Mouse (Mus musculus) heart, adult 10 weeks (tissue): ENCODE measurements around the gene A630076J17Rik. TPM values are rescaled to one million over a fixed set of nuclear protein-coding genes. Genes with fewer than 3 reads are reported as not detected.

ENCODE experiments used
- polyA plus RNA-seq: library from polyadenylated mRNA; stranded (reverse); fragments of 350-450 nt; fragmentation: Illumina TruSeq; extraction: RNeasy Lipid Tissue Mini Kit (QIAGEN cat#74804); gene quantifications from one replicate; pipeline ENCODE4 v1.2.3, GENCODE M21; 2014; ENCODE audit warnings: low read depth, low replicate concordance

The A630076J17Rik gene
- not detected for polyA plus RNA-seq

GRCm38 (mm10) chr3:107230527-107230926, at the start of gene A630076J17Rik:
TSS of gene A630076J17Rik (plus strand) at chr3:107230614.

GRCm38 (mm10) chr3:107182756-107183155, 47.7 kb upstream of the A630076J17Rik start, which contains the start of gene Kcna10:
TSS of gene Kcna10 (plus strand) at chr3:107183056.

GRCm38 (mm10) chr3:107221608-107222007, 8.8 kb upstream of the A630076J17Rik start, which contains the start of gene Cym:
TSS of gene Cym (minus strand) at chr3:107221732.

GRCm38 (mm10) chr3:107239607-107240006, 9.2 kb downstream of the A630076J17Rik start, which contains the start of gene Prok1:
TSS of gene Prok1 (minus strand) at chr3:107239707.

GRCm38 (mm10) chr3:107278479-107279269, 48.3 kb downstream of the A630076J17Rik start, which contains the start of gene Lamtor5:
TSS of gene Lamtor5 (plus strand) at chr3:107278858.

Other genes starting within 250 kb of the A630076J17Rik start
- not detected for gene Kcna3, start 194.4 kb upstream of the A630076J17Rik start, polyA plus RNA-seq
- 1.3 TPM for gene Kcna2, start 129.5 kb upstream of the A630076J17Rik start, polyA plus RNA-seq
- gene Kcna10, start 47.6 kb upstream of the A630076J17Rik start, polyA plus RNA-seq: not detected
- not detected for gene Cym, start 8.9 kb upstream of the A630076J17Rik start, polyA plus RNA-seq
- not detected for gene Prok1, start 9.1 kb downstream of the A630076J17Rik start, polyA plus RNA-seq
- 110 TPM for gene Lamtor5, start 48.2 kb downstream of the A630076J17Rik start, polyA plus RNA-seq
- gene Slc16a4, start 60.6 kb downstream of the A630076J17Rik start, polyA plus RNA-seq: not detected
- 8.9 TPM for gene Rbm15, start 103.1 kb downstream of the A630076J17Rik start, polyA plus RNA-seq
- 0.34 TPM for gene Kcnc4, start 228.9 kb downstream of the A630076J17Rik start, polyA plus RNA-seq